Mouse (Mus musculus) A20 (cell line): Measurements from ENCODE around the gene Hsf5.
A peak's percentile ranks its signal among the peaks of the same experiment; 100 is the strongest.

Experiments
- DNase-seq: peaks from one replicate; pipeline ENCODE4 v3.0.0-alpha.2; 2011; ENCODE audit warnings: low read depth, low spot score

Hsf5 gene

DNA sequence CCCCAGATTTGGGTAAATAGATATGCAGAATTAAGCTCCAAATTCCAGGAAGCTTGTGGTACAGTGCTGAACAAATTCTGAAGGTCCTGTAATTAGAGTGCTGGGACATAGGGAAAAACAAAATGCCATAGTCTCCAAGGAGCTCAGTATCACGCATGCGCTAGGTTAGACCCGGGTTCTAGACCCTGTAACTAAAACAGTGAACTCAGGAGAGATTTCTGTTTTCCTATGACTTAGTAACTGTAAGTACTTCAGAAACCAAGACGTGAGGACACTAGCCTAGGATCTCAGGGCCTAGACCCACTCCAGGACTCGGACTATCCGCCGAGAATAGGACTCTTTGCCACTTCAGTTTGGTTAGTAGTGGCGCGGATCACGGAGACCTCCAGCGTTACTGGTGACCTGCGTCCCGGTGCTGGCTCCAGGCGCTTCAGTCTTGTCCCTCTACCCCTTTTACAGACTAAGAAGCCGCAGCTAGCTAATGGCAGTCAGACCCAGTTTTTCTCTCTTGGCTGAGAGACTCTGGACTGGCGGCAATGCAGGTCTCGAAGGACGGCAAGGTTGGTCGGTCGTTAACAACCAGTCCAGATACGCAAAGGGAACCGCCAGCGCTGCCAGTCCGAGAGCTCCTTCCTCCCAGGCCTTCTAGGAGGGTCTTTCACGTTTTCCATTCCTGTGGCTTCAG is 26.0 kb upstream of the Hsf5 start:
- DNase-seq: peak; percentile 66

DNA sequence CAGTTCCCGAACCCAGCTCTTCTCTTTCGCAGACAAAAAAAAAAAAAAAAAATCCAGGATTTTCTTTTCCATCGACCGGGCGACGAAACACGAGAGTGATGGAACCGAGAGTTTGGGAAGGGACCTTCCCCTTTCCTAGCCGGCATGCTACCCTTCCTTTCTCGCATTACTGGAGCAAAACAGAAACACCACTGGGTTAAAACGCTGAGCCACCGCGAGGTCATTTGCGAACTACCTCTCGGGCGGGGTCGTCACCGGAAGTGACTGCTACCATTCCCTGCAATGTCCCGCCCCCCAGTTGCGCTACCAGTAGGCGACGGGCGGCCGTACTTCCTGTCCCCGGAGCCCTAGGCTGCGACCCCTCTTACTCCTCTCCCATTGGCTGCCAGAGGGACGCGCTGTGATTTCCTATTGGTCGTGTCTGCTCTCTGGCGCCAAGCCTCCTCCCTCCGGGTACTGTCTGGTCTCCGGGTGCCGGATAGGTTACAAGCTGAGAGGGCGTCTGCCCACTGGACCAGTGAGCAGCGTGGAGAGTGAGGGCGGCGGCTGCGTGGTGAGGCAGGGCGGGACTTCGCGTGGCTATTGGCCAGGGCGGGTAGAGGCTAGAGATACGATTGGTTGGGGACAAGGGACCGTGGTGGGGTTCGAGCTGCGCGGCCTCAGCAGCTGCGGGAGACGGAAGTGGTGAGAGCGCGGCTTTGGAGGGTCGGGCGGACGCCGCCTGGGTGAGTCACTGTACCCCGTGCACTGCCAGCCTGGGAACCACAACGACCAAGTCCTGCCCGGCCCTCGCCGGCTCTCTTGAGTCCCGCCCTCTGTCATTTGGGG is 25.2 kb upstream of the Hsf5 start, which contains the start of gene Mtmr4:
Gene Mtmr4, plus strand, starts transcription at position 637 of the 828 bp plus-strand sequence.
- DNase-seq: peak; percentile 100

DNA sequence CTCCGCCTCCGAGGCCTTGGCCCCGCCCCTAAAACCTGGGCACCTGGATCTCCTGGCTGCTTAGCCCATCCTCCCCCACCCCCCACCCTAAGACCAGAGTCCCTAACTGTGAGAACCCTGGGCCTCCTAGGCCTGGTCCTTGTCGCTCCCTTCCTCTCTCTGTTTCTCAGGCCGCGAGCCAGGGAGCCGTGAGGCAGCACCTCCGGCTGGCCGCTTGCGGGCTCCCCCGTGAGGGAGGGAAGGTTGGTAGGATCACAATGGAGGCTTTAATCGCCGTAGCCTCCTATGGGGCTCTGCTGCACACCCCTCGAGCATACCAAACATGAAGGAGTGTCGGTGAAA is 24.6 kb upstream of the Hsf5 start:
- DNase-seq: no peak

DNA sequence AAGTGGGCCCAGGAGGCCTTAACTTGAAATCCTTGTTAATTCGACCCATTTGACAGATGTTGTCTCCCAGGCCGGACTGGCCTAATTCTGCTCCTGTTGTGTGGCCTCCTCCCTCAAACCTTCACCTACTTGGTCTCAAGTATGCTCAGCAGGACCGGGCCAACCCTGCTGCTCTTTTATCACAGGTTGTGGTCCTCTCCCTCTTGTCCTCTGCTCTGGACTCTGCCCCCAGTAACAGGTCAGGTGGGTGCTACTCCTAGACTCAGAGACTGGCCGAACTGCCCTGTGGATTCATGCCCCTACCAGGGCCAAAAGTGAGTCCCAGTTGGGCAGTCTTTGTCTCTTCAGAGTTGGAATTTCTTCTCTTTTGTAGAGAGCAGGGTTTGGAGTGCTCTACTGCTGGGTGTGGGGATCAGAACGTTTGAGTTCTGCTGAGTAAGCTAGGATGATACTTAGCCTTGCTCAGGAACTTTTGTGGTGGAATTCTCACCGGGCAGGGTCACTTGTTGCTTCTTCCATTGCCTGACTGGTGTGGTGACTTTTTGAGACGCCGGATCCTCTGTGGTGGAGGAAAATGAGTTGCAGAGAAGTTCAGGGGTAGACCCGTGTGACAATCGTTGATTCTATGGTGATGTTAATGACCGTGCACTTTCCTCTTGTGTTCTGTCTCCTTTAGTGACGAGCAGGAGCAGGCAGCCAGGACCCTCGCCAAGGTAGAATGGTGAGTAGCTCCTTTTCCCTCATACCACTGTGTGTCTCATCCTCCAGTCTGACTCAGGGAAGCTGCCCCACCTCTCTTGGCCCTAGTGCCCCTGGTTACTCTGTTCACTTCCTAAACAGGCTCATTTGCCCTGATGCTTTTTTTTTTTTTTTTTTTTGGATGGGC is 24.0 kb upstream of the Hsf5 start:
- DNase-seq: peak; percentile 30

DNA sequence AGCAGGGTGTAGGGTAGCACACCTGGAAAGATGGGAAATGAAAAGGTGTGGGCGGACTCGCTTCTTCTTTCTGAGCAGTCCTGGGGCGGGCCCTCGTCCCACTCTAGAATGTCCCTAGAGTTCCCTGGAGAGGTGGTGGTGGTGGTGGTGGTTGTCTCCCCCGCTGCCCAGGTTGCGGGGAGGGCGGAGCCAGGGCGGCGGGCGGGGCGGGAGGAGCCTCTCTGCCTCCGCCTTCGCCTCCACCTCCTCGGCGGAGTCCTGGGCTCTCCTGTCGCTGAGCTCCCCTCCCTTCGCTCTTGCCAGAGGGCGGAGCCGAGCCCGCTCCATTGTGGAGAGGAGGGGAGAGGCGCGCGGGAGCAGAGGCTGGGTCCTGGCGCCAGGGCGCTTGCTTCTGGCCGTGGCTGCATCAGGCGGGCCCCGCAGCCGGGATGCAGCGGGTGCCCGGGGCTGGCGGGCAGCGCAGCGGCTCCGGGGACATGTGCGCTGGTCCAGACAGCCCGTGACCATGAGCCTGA is 21.6 kb upstream of the Hsf5 start:
- peak; percentile 86 for DNase-seq

DNA sequence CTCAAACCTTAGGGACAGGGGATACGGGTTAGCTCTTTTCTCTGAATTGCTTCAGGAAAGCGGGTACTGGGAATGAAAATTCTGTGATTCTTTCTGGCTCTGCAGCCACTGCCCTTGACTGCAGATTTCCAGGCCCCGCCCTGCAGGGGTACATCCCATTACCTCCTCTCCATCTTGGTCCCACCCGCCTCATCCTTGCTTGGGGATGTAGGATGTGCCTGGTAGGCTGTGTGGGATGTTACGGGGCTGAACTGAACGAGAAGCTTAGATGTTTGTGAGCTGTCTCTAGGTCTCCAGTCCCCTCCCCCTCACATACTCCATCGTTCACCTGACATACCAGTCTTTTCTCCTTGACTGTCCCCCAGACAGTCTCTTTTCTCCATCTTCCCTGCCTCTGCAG is 21.0 kb upstream of the Hsf5 start:
- no peak for DNase-seq

DNA sequence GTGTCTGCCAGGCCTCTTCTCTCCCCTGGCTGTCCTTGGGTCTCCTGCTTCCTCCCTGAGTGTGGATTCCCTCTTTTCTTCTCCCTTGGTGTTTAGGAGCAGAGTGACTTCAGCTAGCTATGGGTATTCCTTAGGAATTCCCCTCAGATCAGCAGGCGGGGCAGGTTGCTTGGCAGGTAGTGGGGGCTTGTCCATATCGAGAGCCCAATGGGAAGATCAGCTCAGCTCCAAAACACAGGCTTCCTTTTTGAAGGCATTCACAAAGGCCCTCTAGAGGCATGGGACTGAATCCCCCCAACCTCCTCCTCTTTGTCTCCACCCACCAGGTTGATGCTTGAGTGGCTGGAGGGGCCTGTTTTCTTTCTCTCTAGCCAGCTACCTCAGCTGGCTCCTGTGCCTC is 20.5 kb upstream of the Hsf5 start:
- DNase-seq: peak; percentile 23

DNA sequence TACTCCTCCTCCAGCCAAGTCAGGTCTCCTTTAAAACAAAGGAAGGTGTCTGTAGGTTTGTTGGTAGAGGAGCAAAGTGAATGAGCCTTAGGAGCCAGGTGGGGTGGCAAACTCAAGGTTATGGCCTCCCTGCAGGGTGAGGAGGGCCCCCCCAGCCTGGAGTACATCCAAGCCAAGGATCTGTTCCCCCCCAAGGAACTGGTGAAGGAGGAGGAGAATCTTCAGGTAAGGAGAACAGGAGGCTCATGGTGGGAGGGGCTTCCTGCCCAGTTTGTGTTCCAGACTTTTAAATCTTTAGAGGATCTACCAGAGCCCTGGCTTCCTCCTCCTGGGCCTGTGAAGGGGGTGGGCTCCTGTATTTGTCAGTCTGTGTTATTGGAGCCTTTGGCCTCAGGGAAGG is 19.9 kb upstream of the Hsf5 start:
- no peak for DNase-seq

DNA sequence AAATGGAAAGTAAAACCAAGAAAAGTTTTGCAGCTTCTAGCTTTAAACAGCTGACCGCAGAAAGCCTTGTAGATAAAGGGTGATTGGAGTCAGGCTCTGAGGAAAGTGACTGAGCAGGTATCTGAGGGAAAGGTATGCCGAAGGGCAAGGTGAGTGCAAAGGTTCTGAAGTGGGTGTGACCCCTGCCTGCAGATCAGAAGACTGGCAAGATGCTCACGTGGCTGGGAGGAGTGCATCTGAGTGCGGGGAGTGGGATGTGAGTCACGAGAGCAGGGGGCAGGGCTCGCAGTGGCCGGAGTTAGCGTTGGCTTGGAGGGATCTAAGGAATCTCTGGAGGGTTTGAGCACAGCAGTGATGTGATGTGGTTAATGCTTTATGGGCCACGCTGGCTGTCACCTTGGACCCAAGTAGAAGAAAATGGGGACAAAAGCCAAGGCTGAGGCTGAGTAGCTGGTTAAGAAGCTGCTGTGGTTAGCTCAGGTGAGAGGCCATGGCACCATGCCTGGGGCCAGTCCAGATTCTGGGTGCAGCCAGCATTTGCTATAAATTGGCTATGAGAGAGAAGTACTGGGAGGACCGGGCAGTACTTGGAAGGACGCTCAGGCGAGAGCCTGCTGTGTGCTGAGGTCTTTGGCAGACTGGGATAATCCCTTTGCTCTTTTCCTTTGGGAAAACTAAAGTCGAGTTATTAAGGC is 17.4 kb upstream of the Hsf5 start:
- no peak for DNase-seq

DNA sequence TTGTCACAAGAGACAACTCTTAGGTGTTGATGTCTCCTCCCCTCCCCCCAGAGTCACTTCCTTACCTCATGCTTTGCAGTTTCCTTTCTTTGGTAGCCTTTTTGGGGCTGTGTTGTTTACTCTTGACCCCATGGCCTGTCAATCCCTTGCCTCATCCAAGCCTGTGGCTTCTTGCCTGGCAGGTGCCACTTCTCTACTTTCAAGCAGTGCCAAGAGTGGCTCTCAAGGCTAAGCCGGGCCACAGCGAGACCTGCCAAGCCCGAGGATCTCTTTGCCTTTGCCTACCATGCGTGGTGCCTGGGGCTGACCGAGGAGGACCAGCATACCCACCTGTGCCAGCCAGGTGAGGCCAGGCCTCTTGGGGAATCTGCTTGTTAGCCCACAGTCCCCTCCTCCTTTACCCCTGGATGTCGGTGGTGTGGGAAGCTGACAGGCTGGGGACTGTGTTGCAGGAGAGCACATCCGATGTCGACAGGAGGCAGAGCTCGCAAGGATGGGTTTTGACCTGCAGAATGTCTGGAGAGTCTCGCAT is 16.6 kb upstream of the Hsf5 start:
- DNase-seq: no peak

DNA sequence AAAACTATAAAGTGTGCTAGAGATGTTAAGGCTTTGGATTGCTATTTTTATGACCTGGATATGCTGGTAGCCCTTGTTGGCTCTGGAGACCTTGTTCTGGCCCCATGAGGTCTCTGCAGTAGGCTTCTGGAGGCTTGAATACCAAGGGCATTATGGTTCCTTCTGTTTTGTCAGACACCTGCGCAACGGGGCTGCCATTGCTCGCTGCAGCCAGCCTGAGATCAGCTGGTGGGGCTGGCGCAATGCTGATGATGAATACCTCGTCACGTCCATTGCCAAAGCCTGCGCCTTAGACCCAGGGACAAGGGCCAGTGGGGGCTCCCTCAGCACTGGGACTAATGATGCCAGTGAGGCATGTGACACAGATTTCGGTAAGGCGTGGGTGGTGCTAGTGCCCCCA is 14.7 kb upstream of the Hsf5 start:
- DNase-seq: no peak

DNA sequence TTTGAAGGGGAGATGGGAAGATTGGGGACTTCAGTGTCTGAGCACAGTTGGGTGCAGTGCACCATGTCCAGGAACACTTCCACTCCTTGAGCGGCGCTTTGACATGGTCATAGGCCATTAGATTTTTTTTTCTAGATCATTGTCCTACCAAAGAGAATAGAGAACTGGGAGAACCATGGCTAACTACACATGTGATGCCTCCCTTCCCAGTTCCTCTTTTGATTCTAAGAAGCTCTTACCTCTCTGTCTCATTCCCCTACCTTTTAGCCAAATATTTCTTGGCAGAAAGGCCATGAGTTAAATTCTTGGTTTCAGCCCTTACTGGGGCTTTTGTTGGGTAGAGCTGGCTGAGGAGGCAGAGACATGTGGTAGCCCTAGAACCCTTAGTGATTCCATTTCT is 13.4 kb upstream of the Hsf5 start:
- no peak for DNase-seq

DNA sequence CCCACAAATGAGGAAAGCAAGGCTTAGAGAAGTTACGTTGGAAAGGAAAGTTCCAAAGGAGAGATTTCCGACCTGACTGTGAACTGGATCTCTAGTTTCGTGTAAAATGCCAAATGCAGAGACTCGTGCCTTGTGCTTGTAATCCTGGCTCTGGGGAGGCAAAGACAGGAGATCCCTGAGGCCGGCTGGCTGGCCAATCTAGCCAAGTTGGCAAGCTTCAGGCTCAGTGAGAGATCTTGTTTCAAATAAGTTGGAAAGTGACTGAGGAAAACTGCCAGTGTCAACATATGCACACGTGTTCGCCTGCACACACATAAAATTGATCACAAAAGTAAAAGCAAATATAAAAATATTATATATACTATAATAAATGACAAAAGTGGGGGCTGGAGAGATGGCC is 7.7 kb upstream of the Hsf5 start:
- DNase-seq: no peak

DNA sequence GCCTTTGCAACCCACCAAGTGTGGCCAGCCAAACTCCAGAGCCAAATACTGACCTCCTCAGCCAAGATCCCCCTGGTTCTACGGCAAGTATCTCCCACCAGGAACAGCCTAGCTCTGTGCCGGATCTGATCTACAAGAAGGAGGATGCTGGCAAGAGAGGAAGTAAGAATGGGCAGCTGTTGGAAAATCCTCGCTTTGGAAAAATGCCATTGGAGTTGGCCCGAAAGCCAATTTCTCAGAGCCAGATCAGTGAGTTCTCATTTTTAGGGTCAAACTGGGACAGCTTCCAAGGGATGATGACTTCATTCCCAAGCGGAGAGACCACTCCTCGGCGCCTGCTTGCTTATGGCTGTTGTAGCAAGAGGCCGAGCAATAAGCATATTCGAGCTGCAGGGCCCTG is 5.4 kb upstream of the Hsf5 start:
- no peak for DNase-seq

DNA sequence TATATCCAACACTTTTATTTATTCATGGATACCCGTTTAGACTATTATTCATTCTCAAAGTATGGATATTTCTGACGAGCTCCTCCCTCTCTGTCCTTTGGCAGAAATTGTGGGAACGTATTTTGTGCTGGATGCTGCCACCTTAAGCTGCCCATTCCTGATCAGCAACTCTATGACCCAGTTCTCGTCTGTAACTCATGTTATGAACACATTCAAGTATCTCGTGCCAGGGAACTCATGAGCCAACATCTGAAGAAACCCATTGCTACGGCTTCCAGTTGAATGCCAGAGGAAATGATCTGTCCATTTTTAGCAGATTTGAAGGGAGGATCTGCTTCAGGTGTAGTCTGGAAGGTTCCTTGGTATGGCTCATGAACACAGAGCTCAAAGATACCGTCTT is 3.0 kb upstream of the Hsf5 start:
- no peak for DNase-seq

DNA sequence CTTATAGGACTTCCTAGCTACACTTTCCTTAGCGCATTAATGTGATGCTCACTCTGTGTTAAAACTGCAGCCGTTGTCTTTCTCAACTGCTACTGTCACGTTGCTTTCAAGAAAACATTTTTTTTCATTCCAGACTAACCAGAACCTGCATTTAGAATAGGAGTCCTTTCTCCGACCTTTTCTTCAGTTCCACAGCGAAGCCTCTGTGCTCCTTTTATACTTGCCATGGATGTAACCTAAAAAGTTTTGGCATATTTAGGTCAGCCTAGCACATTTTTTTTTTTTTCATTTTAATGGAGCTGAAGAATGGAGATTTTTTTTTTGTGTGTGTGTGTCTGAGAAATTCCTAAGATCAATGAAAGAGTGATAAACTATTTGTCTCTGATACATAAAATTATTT is 1.4 kb upstream of the Hsf5 start:
- no peak for DNase-seq

DNA sequence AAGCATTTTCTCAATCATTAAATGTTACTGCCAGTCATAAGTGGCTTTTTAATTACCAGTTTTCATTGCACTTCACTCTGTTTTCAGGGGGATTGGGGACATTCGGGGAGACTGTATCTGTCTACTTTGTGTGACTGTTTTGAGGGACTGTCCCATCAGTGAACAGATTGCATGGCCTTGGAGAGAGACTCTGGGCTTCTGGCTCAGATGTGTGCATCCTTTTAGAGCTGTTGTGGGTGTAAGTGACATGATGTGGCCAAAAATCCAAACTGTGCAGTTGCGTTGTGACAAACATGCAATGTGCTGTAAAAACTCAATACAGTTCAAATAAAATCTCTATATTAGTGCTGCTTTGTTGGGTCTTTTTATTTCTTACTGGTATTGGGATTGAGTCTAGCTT is 1.0 kb upstream of the Hsf5 start:
- DNase-seq: no peak

DNA sequence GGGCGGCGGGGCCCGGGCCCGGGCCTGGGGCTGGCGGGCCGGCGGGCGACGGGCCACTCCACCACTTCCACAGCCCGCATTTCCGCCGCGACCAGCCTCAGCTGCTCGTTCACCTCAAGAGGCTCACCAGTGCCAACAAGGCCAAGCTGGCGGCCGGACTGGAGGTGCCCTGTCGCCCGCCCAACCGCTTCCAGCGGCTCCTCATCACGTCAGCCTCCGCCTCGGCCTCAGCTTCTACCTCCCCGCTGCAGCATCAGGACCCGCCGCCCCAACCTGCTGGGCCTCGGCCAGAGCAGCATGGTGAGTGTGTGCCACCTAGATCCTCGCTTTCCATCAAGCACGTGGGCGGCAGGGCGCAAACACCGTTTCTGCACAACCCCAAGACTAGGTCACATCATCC is 642 bp downstream of the Hsf5 start:
- DNase-seq: no peak

DNA sequence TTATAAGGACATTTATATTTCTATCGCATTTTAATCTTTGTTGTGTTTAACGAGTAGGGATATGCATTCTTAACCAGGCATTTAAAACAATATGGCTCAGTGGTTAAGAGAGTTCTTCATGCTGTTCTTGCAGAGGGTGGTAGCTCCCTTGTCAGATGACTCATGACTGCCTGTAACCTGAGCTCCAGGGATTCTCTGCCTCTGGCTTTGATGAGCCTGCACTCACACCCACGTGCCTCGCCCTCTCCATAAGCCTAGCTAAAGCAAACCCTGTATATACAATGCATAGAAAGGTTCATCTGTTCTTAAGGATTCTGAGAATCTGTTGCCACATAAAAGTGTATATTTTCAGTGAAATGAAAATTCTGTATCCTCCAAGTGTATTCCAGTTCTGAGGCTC is 6.2 kb downstream of the Hsf5 start:
- no peak for DNase-seq

DNA sequence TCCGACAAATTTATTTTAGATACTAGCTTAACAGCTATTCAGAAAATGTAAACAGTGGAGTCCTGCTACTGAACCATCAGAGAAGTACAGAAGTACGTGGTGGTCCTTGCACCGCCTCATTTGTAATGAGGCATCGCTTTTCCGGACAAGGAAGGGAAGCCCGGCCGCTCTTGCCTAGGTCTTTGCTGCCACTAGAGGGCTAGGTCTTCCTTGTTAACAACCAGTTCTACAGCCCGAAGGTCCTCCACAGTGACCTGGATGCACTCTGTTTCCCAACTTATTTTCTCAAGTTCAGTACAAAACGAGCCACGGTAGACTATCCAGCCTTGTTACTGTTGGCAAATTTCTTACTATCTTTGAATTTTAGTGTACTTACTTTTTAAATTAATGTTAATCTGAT is 12.9 kb downstream of the Hsf5 start:
- DNase-seq: peak; percentile 20

DNA sequence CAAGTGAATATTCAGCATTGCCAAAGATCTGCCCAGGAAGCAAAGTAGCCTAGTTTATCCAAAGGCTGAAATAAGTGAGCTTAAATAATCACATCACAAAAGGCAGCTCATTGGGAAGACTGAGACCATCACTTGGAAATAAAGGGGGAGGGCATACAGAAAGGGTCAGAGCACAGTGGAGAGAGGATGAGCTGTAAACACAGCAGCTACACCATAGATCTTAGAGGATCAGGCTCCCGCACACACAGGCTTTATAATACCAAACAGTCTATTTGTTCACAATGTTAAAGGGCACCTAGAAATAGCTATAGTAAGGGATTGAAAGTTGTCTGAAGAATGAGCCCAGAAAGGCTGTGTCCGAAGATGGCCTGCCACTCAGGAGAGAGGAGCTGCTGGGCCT is 21.8 kb downstream of the Hsf5 start:
- no peak for DNase-seq
